Mouse (Mus musculus) brain, embryonic 14.5 days (tissue): Measurements from ENCODE around the gene Schip1.

Experiments
- CTCF ChIP-seq: fragments of 200-500 bp; IDR thresholded peaks from 2 replicates; pipeline ENCODE4 v1.5.1; 2012; ENCODE audit warnings: inconsistent platforms, mild to moderate bottlenecking, moderate library complexity, borderline replicate concordance; ENCODE audit not compliant: insufficient read depth, insufficient read length; ENCODE audit errors: extremely low read depth
- POLR2A ChIP-seq: fragments of 200-500 bp; IDR thresholded peaks from 2 replicates; pipeline ENCODE4 v1.6.1; 2012; ENCODE audit warnings: mild to moderate bottlenecking, inconsistent platforms, borderline replicate concordance; ENCODE audit not compliant: poor library complexity, insufficient read depth, insufficient read length, severe bottlenecking; ENCODE audit errors: extremely low read depth

GRCm38 (mm10) chr3:68610598-68611261, 546.1 kb downstream of the Schip1 start:
- TF ChIP-seq CTCF, result no peak
- TF ChIP-seq POLR2A, result no peak
